Mouse (Mus musculus): ENCODE results near the gene Pfdn2. TPM values are rescaled to one million over a fixed set of nuclear protein-coding genes. Genes with fewer than 3 reads are reported as not detected.

Gene Pfdn2
- total RNA-seq, 2 experiments from 2014 or later = 154 to 158 TPM

DNA sequence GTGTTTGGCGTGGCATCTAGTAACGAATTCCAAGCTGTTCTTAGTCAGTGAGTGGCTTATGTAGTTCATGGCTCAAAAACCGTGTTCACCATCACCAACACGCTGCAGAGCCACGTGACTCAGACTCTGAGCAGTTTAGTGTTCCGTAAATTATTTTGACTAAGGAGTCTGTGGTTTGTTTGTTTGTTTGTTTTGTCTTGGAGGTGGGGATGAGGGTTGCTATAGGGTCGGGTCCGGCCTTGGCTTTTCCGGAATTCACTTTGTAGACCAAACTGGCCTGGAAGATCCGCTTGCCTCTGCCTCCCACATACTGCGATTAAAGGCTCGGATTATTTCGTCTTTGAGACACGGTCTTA is 603 bp downstream of the Pfdn2 start:
- peak in 1 of 2 experiments; percentile 16 for DNase-seq (ENCODE audit: low spot score in 2 of 2)
- intact Hi-C loops (cut with DNase I) = no loop called here

DNA sequence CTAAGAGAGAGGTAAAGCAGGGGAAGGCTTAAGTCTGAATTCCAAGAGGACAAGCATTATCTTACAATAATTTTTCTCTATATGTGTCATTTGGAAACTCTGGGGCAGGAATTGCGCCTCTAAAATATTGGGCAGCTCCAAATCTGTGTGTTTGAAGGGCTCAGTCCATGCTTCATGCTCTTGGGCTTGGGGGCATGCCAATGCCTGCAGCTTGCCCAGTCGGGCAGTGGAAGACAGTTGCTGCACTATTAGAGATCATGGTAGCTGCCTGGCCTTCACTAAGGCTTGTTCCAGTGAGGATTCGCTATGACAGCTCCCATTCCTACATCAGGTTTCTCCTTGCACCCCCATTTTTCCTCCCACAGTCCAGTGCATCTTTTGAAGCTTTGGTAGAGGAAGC is 3.2 kb downstream of the Pfdn2 start:
- intact Hi-C loops (cut with DNase I) = no loop called here
- DNase-seq (ENCODE audit: low spot score in 2 of 2) = no peak

DNA sequence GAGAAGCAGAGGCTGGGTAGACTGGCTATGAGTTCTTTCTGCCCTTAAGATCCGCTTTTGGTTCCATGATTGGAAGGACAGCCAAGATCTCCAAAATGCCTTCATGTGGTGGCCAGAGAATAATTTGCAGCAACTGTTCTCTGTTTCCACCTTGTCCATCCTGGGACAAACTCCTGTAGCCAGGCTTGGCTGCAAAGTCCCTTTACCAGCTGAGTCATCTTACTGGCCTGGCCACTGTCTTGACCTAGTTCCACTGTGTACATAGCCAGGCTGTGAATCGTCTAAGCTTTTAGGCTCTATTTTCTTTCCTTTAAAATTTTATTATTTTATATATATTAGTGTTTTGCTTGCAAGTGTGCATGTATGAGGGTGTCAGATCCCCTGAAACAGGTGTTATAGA is 3.7 kb downstream of the Pfdn2 start:
- intact Hi-C loops (cut with DNase I) = no loop called here
- DNase-seq (ENCODE audit: low spot score in 2 of 2) = no peak

DNA sequence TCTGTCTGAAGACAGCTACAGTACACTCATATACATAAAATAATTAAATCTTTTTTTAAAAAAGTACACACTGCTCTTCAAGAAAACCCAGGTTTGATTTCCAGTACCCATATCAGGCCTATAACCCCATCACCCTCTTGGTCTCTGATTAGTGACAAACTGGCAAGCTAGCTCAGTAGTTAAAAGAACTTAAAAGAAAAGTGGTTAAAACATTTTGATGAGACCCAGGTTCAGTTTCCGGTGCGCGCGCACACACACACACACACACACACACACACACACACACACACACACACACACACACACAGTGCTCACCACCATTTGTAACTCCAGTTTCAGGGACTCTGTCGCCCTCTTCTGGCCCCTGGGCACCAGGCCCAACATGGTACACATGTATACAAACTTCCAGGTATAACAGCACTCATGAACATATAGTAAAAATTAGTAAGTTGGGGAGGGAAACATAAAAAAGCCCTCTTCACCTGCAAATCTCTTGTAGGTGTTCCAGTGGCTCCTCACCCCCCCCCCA is 10.4 kb downstream of the Pfdn2 start:
- intact Hi-C loops (cut with DNase I) = loop anchor here (5.0 kb wide), 1 partner anchor 34 kb away; no protein-coding TSS in a partner anchor
- no peak for DNase-seq (ENCODE audit: low spot score in 2 of 2)

DNA sequence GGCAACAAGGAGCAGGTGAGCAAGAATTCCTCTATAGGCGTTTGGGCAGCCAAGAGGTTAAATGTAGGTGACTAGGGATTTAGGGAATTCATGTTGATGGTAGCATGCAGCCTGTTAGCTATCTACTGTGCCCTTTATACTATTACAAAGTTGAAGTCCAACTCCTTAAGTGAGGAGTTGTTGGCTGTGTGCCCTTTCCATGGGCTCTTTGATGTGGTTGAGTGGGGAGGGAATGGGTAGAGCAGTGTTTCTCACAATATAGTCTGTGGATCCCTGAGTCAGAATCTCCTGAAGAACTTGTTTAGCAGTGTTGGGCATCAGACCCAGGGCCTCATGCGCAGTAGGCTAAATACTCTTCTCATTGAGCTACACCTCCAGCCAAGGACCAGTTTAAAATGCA is 11.3 kb downstream of the Pfdn2 start:
- no peak for DNase-seq (ENCODE audit: low spot score in 2 of 2)
- intact Hi-C loops (cut with DNase I) = loop anchor here (5.0 kb wide), 1 partner anchor 35 kb away; no protein-coding TSS in a partner anchor

DNA sequence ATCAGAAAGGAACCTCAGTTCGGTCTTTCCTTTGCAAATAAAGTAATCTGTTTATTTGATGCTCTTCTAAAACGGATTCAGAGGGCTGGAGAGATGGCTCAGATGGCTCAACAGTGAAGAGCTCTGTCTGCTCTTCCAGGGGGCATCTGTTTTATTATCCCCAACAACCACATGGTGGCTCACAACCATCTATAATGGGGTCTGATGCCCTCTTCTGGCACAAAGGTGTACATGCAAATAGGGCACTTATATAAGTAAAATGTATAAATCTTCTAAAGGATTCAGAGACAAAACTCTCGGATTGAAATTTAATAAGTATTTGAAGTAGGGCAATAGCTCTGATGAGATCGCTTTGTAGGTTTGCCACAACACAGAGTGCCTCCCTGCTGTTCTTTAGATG is 13.0 kb downstream of the Pfdn2 start:
- peak; percentile 28 to 69 for DNase-seq (ENCODE audit: low spot score in 2 of 2)
- intact Hi-C loops (cut with DNase I) = loop anchor here (5.0 kb wide), 1 partner anchor 36 kb away; no protein-coding TSS in a partner anchor

DNA sequence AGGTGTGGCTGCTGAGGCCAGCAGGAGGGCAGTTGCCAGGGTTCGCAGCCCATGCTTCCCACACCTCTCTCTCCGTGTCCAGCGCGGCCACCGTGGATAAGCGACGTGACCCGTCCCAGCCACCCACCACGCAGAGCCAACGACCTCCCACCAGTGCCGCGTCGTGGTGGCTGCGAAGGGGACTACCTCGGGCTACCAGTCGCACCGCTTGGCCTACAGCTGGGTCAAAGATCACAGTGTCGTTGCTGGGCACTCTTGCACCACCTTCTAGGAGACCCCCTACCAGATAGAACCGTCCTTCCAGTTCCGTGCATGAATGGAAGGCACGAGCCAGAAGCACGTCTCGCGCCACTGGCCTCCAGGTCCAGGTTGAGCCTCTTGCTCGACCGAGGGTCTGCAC is 14.8 kb downstream of the Pfdn2 start:
- intact Hi-C loops (cut with DNase I) = loop anchor here (2.0 to 5.0 kb wide), 2 partner anchors 21 to 248 kb away; partner anchors contain the start of gene Cfap126
- peak; percentile 29 to 37 for DNase-seq (ENCODE audit: low spot score in 2 of 2)

DNA sequence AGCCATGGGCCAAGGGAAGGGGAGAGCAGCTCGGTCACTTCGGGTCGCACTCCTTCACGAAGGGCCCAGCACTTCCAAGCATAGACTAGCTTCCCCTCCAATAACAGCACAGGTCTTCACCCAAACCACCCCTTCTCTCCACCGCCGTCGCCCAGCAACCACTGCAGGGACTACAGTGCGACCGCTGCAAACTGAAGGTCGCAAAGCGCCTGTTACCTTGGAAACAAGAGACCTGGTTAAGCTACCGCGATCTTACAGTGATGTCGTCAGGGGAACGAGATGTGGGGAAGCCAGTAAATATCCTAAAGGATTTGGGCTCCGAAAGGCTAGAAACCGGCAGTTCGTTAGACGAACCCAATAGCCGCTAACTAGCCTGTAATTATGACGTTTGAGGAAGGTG is 15.2 kb downstream of the Pfdn2 start, which contains the start of gene Klhdc9:
Klhdc9 (minus strand) TSS at position 143 of the 400 bp plus-strand sequence.
- peak; percentile 87 to 95 for DNase-seq (ENCODE audit: low spot score in 2 of 2)
- intact Hi-C loops (cut with DNase I) = loop anchor here (1.0 to 5.0 kb wide), 4 partner anchors 20 to 248 kb away; partner anchors contain the start of genes Cfap126 and Usf1

DNA sequence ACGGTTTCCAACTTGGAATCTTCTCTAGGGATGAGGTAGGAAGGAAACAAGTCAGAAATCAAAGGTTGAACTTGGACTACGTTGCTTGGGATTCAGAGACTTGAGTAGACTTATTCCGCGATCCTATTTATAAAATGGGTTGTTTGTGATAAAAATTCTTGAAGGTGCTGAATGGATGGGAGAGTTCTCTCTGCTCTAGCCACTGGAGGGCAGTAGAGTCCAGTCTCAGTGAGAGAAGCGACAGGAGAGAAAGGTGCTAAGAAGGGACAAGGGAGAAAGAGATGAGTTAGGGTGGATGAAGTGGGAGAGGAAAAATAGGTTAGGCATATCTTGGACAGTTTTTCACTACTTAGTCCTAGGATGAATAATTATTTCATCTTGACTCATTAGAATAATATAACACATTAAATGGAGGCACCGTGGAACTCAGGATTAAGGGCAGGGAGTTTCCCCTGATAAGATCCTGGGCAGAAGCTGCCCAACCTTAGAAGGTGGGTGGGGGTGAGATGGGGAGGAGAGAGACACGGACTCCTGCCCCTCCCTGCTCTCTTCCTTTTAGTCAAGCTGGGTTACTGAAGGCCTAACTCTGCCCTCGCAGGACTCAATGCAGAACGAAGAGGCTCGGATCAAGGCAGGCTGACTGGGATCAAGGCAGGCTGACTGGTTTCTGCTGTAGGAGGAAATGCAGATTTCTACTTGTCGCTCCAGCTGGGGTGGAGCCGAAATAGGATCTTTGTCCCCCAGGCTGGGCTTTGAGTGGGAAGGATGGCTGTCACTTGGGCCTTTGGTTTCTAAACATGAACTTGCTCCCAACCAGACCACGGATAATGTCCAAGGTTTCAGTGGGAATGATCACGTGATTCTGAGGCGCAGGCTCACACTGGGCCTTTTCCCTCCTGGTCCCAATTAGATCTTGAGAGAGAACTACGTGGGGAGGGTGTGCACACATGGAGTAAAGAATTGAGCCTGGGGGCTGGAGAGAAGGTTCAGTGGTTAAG is 15.9 kb downstream of the Pfdn2 start:
- intact Hi-C loops (cut with DNase I) = loop anchor here (1.0 to 5.0 kb wide), 4 partner anchors 19 to 249 kb away; partner anchors contain the start of genes Cfap126 and Usf1
- DNase-seq (ENCODE audit: low spot score in 2 of 2) = peak; percentile 70 to 87

DNA sequence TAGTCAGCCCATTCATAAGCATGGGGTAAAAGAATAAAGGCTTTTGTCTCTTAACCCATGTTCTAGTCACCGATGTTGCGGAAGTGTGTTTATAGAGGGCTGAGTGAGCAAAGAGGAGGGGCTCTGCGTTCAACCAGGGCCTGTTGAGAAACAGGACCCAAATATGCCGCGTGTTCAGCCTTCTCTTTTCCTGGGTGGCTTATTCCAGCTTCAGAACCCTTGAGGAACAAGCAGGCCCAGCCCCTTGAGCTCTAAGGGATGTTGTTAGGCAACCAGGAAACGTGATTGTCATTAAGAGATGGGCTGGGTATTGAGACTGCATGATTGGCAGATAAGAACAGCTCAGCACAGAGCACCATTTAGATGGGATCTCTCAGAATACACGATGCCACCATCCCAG is 20.5 kb downstream of the Pfdn2 start:
- intact Hi-C loops (cut with DNase I) = loop anchor here (2.0 kb wide), 1 partner anchor 193 kb away; the partner anchor contains the start of gene Cd244a
- no peak for DNase-seq (ENCODE audit: low spot score in 2 of 2)

DNA sequence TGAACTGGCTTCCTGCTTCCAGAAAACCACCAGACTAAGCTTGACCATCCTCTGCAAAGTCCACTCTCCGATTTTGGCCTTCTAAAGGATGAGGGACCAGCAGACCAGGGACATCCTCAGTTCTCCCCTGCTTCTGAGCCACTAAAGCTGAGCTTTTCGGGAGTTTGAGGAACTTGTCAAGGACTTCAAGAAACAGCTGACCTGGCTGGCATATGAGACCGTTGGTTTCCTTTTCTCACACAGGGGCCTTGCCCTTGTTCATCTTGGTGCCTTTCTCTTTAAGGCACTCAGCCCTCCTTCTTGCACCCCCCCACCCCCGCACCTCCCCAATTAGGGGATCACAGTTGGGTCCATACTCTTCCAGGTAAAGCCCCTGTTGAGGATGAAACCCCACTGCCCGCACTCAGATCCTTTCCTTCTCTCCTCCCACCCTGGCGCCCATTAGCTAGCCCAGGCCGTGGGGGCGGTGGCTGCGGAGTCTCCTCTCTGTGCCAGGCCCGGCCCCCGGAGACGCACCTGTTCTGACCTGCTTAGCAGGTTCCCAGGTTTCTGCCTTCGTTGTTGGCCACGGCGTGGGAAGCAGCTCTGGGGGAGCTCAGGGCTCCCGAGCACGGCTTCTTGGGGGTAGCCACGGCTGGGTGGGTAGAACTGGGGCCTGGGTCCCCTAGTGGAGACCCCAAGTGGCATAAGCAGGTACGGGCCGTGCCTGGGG is 24.5 kb downstream of the Pfdn2 start, which contains the start of gene Nectin4:
Nectin4 (plus strand) TSS at position 255 of the 712 bp plus-strand sequence.
- intact Hi-C loops (cut with DNase I) = no loop called here
- no peak for DNase-seq (ENCODE audit: low spot score in 2 of 2)

DNA sequence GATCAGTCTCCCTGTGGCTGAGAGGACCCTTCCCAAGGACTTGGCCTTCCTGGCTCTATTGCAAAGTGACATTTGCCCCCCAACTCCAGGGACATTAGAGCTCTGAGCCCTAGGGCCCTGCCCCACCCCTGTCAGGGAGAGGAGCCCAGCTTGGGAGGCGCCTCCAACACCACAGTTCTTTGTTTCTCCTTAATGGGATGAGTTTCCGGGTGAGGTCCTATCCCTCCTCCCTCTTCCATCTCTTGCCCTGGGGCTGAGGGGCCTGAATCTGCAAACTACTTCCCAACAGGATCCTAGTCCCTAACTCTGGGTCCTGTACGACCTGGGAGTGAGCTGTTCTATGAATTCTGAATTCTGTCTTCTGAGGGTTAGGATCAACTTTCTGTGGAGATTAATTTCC is 27.4 kb downstream of the Pfdn2 start:
- intact Hi-C loops (cut with DNase I) = no loop called here

DNA sequence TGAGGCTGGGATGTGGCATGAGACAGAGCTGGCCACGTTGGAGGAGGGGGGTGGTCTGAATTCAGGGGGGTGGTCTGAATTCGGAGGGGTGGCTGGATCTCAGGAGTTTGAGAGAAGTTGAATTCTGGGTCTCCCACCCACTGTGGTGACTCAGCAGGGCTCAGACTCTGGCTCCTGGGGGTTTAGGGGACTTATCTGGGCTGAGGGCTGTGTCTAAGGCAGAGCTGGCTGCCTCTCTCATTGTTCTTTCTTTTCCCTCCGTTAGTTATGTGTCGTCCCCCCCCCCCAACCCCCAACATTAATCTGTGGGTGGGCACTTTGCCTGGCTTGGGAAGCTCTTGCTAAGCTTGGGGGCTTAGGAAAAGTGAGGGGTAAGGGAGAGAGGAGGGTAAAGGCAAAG is 28.5 kb downstream of the Pfdn2 start:
- intact Hi-C loops (cut with DNase I) = no loop called here
- DNase-seq (ENCODE audit: low spot score in 2 of 2) = no peak

More for the DNA sequence above, 27.4 kb downstream of the Pfdn2 start:
- no peak for DNase-seq (ENCODE audit: low spot score in 2 of 2)

DNA sequence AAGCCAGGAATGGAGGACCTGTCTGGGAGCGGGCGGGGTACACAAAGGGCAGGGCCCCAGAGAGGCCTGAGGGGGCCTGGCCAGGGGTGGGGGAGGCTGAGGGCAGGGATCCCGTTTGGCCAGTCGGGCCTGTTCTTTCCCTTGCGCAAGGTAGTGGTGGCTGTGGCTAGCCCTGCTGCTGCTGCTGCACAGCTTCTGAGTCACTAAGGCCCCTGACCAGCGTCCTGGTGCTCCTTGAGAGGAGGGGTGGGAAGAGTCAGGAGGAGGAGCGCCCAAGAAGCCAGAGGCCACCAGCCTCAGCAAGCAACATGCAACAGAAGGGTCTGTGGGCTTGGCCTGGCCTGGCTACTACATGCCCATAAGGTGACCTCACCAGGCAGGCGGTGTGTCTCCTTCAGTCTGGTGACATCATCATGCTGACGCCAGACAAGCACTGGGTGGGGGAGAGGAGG is 30.2 kb downstream of the Pfdn2 start:
- no peak for DNase-seq (ENCODE audit: low spot score in 2 of 2)
- intact Hi-C loops (cut with DNase I) = no loop called here

DNA sequence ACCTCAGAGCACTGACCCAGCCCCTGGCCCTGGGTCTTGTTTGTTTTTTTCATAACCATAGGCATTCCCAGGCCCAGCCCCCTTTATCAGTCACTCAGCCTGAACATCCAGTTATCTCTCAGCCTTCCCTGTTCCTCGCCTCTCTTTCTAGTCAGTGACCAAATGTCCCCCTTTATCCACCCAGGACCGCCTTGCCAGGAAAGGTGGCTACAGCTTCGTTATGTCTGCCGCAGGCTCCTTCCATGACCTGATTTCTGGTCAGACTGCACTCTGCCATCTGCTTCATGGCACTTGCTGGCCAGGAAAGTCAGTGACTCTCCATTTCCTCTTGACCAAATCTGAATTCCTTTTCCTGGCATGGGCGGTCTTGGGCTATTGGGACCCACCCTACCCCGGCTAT is 32.8 kb downstream of the Pfdn2 start:
- no peak for DNase-seq (ENCODE audit: low spot score in 2 of 2)
- intact Hi-C loops (cut with DNase I) = no loop called here

DNA sequence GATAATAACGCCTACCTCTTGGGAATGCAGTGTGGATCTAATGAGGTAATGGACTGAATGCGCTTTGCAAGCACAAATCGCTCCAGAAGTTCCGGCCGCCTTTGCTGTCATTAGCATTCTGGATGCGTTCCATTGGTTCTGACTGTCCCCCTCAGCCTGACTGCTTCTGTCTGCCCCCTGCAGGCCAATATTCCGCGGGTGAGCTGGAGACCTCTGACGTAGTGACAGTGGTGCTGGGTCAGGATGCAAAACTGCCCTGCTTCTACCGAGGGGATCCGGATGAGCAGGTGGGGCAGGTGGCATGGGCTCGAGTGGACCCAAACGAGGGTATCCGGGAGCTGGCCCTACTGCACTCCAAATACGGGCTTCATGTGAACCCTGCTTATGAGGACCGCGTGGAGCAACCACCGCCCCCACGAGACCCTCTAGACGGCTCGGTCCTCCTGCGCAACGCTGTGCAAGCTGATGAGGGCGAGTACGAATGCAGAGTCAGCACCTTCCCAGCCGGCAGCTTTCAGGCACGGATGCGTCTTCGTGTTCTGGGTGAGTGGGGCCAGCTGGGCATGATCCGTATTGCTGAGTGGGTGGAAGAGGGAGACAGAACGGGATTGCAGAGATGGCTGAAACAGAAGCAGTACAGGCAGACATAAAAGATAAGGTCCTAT is 34.6 kb downstream of the Pfdn2 start:
- DNase-seq (ENCODE audit: low spot score in 2 of 2) = peak; percentile 68 to 75
- intact Hi-C loops (cut with DNase I) = loop anchor here (2.0 to 5.0 kb wide), 2 partner anchors 19 to 97 kb away; partner anchors contain the start of gene Klhdc9

DNA sequence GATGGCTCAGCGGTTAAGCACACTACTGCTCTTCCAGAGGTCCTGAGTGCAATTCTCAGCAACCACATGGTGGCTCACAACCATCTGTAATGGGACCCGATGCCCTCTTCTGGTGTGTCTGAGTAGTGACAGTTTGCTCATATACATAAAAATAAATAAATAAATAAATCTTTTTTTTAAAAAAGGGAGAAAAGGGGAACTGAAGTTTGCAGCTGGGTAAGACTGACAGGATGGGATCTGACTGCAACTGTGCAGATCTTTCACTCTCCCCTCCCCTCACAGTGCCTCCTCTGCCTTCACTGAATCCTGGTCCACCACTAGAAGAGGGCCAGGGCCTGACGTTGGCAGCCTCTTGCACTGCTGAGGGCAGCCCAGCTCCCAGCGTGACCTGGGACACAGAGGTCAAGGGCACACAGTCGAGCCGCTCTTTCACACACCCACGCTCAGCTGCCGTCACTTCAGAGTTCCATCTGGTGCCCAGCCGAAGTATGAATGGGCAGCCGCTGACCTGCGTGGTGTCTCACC is 36.7 kb downstream of the Pfdn2 start:
- intact Hi-C loops (cut with DNase I) = loop anchor here (5.0 kb wide), 1 partner anchor 95 kb away; no protein-coding TSS in a partner anchor
- no peak for DNase-seq (ENCODE audit: low spot score in 2 of 2)

DNA sequence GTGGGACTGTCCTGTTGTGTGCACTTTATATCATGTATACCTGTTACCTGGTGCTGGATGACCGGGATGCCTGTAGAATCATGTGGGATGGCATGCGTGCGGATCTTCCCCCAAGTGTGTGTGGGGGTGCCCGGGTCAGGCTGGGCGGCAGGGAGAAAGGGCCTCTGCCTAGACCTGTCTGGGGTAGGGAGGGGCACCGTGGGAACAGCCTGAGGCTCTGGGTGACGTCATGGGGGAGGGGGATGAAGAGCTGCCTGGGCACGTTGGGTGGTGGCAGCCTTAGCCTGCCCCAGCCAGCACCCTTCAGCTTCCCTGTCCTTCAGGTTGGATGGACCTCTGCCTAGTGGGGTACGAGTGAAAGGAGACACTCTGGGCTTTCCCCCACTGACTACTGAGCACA is 38.9 kb downstream of the Pfdn2 start:
- DNase-seq (ENCODE audit: low spot score in 2 of 2) = no peak
- intact Hi-C loops (cut with DNase I) = loop anchor here (5.0 kb wide), 1 partner anchor 93 kb away; no protein-coding TSS in a partner anchor

DNA sequence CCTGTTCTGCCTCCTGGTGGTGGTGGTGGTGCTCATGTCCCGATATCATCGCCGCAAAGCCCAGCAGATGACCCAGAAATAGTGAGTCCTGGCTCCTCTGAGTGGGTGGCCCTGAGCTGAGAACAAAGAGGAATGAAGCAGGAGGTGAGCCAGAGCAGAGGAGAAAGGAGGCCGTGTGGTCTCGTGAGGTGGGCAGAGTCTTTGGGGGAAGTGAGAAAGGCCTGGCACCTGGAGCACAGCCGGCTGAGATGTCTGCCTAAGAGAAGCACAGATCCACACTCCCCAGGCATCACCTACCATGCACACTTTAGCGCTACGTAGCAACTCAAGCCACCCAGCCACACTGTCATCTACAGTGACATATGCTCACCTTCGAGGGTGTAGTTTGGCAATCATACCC is 39.7 kb downstream of the Pfdn2 start:
- intact Hi-C loops (cut with DNase I) = no loop called here

More for the DNA sequence above, 39.7 kb downstream of the Pfdn2 start:
- DNase-seq (ENCODE audit: low spot score in 2 of 2) = no peak

All from left cerebral cortex, postnatal 25 days (tissue).